Mouse (Mus musculus): ENCODE measurements around the gene Gm28961.
"Not testable (repeated sequence)": the region's sequence is repeated elsewhere in the genome, so short reads cannot be mapped to it uniquely, and the experiment has no call there.

Gm28961 gene

GRCm38 (mm10) chrY:57705397-57705796 is at the start of gene Gm28961:
Gene Gm28961, plus strand, starts transcription at chrY:57705697.
- not testable (repeated sequence) for DNase-seq (ENCODE audit: low read depth, low spot score)

Measured in WW6 (cell line).